Mouse (Mus musculus) neural tube, embryonic 14.5 days (tissue): ENCODE data around the gene Zfp992. TPM values are rescaled to one million over a fixed set of nuclear protein-coding genes. Genes with fewer than 3 reads are reported as not detected.
"Not testable (repeated sequence)": the region's sequence is repeated elsewhere in the genome, so short reads cannot be mapped to it uniquely, and the experiment has no call there.

Experiments used
- ATAC-seq: fragments of 200-750 bp; cut with Nextera tagmentation; 2 replicates; pipeline ENCODE4 v1.8.0; 2017; ENCODE audit warnings: low read depth, mild to moderate bottlenecking, moderate TSS enrichment, moderate library complexity
- H3K27ac ChIP-seq: fragments of 300-500 bp; sonication (generic); 2 replicates; pipeline ENCODE4 v1.5.1; 2014; ENCODE audit warnings: low read depth, mild to moderate bottlenecking, control low read depth, low read length, moderate library complexity, mixed read lengths
- H3K27me3 ChIP-seq: fragments of 300-500 bp; sonication (generic); 2 replicates; pipeline ENCODE4 v1.6.1; 2014; ENCODE audit warnings: low read length; ENCODE audit not compliant: control insufficient read depth, insufficient read depth
- H3K36me3 ChIP-seq: fragments of 300-500 bp; sonication (generic); 2 replicates; pipeline ENCODE4 v1.6.1; 2014; ENCODE audit warnings: low read length, mixed read lengths; ENCODE audit not compliant: control insufficient read depth, insufficient read depth
- H3K4me1 ChIP-seq: fragments of 300-500 bp; sonication (generic); 2 replicates; pipeline ENCODE4 v1.6.1; 2014; ENCODE audit warnings: low read length; ENCODE audit not compliant: control insufficient read depth, insufficient read depth
- H3K4me2 ChIP-seq: fragments of 300-500 bp; sonication (generic); 2 replicates; pipeline ENCODE4 v1.6.1; 2014; ENCODE audit warnings: mild to moderate bottlenecking, low read depth, low read length, control low read depth
- H3K4me3 ChIP-seq: fragments of 300-500 bp; sonication (generic); 2 replicates; pipeline ENCODE4 v1.5.1; 2014; ENCODE audit warnings: low read depth, low read length, control low read depth, mixed read lengths
- H3K9ac ChIP-seq: fragments of 300-500 bp; sonication (generic); replicated peaks from 2 replicates; pipeline ENCODE4 v1.6.1; 2014; ENCODE audit warnings: low read depth, mild to moderate bottlenecking, control low read depth, low read length, mixed read lengths
- H3K9me3 ChIP-seq: fragments of 300-500 bp; sonication (generic); 2 replicates; pipeline ENCODE4 v1.6.1; 2016; ENCODE audit warnings: low read length; ENCODE audit not compliant: control insufficient read depth
- WGBS: fragments of 180-500 bp; shearing (Covaris S2); extraction: QIAGEN DNeasy Blood & Tissue Kit; methylation state at CpG from one replicate; pipeline ENCODE4 v1.1.7; 2014; 5-methylcytosine and 5-hydroxymethylcytosine counted together
- polyA plus RNA-seq: library from polyadenylated mRNA; unstranded; fragments of >200 nt; fragmentation: Nextera tagmentation; extraction: Ambion mirVana; gene quantifications from 2 replicates; pipeline ENCODE4 v1.2.1, GENCODE M21; 2014

Gene Zfp992
- polyA plus RNA-seq, 1 experiment from 2014 or later = 3.6 TPM

GRCm38 (mm10) chr4:146483571-146484280, 34.9 kb downstream of the Zfp992 start:
- not testable (repeated sequence) for H3K9ac ChIP-seq, H3K36me3 ChIP-seq, H3K27ac ChIP-seq, H3K4me2 ChIP-seq, H3K4me3 ChIP-seq, H3K4me1 ChIP-seq, H3K27me3 ChIP-seq
- WGBS = 75% methylated on average over 13 of the region's 13 CpGs
- ATAC-seq = peak; percentile 62; the same call in 1 of the 2 replicates
- H3K9me3 ChIP-seq = peaks cover 40% of the 10 kb centered on the region

DNA sequence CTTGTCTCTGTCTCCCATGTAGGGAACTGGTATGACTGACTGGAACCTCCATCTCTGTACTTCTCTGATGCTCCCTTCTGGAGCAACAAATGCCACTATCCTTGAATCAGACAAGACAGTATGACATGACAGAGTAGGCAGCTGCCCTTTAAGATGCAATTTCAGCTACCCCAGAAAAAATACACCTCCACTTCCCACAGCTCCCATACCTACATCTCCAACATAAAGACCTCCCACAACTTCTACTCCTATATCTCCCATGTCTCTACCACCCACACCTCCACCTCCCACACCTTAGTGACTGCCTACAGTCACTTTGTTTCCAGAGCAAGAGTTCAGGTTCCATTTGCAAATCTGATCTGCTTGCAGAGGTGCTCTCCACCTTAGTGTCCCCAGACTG, 35.9 kb downstream of the Zfp992 start:
- not testable (repeated sequence) for ATAC-seq, H3K36me3 ChIP-seq, H3K4me1 ChIP-seq, H3K9ac ChIP-seq, H3K27ac ChIP-seq, H3K4me2 ChIP-seq, H3K27me3 ChIP-seq, H3K4me3 ChIP-seq
- peaks cover 45% of the 10 kb centered on the region for H3K9me3 ChIP-seq

DNA sequence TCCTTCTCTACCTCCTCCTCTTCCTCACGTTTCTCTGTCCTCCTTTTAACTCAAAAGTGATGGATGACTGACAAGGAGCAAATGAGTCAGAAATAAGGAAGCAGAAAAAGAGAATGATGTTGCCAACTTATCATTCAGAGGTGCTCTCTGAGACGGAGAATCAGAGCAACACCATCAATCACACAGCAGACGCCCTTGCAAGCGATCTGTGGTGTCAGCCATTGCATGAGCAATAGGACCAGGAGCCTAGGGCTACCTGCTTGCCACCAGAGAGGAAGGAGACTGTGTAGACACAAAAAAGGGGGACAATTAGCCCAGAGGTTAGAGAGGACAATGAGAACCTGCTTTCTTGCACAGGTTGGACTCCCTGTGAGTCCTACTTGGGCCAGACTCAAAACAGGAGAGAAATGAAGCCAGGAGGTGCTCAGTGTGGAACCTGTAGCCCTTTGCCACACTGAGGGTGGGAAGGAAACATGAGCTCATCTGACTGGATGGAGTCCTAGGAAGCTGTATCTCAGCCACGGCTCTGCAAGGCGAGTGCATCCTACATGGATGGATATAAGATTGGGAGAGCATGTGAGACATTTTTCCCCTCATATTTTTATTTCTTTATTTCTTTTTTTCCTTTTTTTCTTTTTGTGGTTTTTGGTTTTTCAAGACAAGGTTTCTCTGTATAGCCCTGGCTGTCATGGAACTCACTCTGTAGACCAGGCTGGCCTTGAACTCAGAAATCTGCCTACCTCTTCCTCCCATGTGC, 36.5 kb downstream of the Zfp992 start:
- not testable (repeated sequence) for H3K36me3 ChIP-seq, H3K4me1 ChIP-seq, H3K9ac ChIP-seq, ATAC-seq, H3K27me3 ChIP-seq, H3K4me3 ChIP-seq, H3K4me2 ChIP-seq, H3K27ac ChIP-seq
- 80% methylated on average over 6 of the region's 6 CpGs for WGBS
- peaks cover 43% of the 10 kb centered on the region for H3K9me3 ChIP-seq

DNA sequence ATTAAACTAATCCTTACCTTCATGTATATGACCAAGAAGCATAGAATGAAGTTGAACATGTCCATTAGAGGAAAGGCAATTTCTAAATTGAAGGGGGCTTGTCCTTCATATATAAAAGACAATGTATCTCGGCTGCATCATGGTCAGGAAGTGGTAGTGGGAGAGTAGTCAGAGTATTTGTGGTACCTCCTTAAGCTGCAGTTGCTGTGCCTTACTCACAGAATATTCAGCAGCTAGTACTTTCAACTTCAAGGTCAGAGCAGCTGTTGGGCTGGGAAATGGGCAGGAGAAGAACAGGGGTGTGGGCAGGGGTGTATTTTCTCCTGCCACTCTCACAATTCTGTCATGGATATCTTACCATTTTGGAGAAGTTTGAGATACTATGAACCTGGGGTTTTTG, 37.9 kb downstream of the Zfp992 start:
- peaks cover 36% of the 10 kb centered on the region for H3K9me3 ChIP-seq
- not testable (repeated sequence) for ATAC-seq

GRCm38 (mm10) chr4:146489196-146489595, 40.4 kb downstream of the Zfp992 start:
- H3K27ac ChIP-seq, H3K4me3 ChIP-seq, H3K9ac ChIP-seq, H3K4me2 ChIP-seq, H3K36me3 ChIP-seq, ATAC-seq, H3K27me3 ChIP-seq, H3K4me1 ChIP-seq: not testable (repeated sequence)
- 79% methylated on average over 4 of the region's 4 CpGs for WGBS
- peaks cover 37% of the 10 kb centered on the region for H3K9me3 ChIP-seq

More for the DNA sequence above, 37.9 kb downstream of the Zfp992 start:
- not testable (repeated sequence) for H3K4me1 ChIP-seq, H3K9ac ChIP-seq, H3K36me3 ChIP-seq, H3K4me2 ChIP-seq, H3K4me3 ChIP-seq, H3K27me3 ChIP-seq, H3K27ac ChIP-seq
- WGBS = 78% methylated on average over 1 of the region's 1 CpGs

- peaks cover 41% of the 10 kb centered on the region for H3K9me3 ChIP-seq
- H3K27me3 ChIP-seq, H3K36me3 ChIP-seq, H3K4me3 ChIP-seq, H3K9ac ChIP-seq, H3K27ac ChIP-seq, ATAC-seq, H3K4me1 ChIP-seq, H3K4me2 ChIP-seq: not testable (repeated sequence)
- WGBS = 86% methylated on average over 1 of the region's 1 CpGs
These were observed 43.2 kb downstream of the Zfp992 start for GRCm38 (mm10) chr4:146491993-146492392.

- Histone ChIP-seq H3K4me1 (no peaks in the 10 kb centered on the region), H3K27ac (no peak overlapping the region), H3K27me3 (no peaks in the 10 kb centered on the region), H3K36me3 (no peaks in the 10 kb centered on the region), H3K9ac (no peak overlapping the region), H3K4me3 (no peak overlapping the region), H3K9me3 (peaks cover 41% of the 10 kb centered on the region), H3K4me2 (no peak overlapping the region)
- ATAC-seq = 0 out of 2 replicates have a peak, but pooled peaks have one; percentile 33
These were observed 43.6 kb downstream of the Zfp992 start for GRCm38 (mm10) chr4:146492439-146492838.

DNA sequence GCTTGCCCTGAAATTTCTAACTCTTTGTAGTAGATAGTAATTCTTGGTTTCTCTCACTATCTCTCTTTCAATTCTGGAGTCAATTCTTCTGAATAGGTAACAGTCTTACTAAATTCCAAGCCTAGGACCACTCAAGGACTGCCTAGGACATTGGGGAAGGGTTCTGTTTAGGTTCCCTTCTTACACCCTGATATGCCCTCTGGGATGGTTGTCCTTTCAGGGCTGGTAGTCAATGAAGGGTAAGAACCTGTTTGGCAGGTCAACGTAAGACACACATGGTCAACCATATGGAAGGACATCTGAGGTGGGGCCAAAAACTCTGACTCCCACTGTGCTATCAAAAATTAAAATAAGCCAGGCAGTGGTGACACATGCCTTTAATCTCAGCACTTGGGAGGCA, 44.0 kb downstream of the Zfp992 start:
- WGBS = 47% methylated on average over 1 of the region's 1 CpGs
- no peak for ATAC-seq
- H3K9ac ChIP-seq = no peak overlapping the region
- no peak overlapping the region for H3K4me2 ChIP-seq
- H3K9me3 ChIP-seq = peaks cover 45% of the 10 kb centered on the region
- no peaks in the 10 kb centered on the region for H3K36me3 ChIP-seq
- H3K4me3 ChIP-seq = no peak overlapping the region
- H3K27ac ChIP-seq = no peak overlapping the region
- H3K4me1 ChIP-seq = no peaks in the 10 kb centered on the region
- no peaks in the 10 kb centered on the region for H3K27me3 ChIP-seq

DNA sequence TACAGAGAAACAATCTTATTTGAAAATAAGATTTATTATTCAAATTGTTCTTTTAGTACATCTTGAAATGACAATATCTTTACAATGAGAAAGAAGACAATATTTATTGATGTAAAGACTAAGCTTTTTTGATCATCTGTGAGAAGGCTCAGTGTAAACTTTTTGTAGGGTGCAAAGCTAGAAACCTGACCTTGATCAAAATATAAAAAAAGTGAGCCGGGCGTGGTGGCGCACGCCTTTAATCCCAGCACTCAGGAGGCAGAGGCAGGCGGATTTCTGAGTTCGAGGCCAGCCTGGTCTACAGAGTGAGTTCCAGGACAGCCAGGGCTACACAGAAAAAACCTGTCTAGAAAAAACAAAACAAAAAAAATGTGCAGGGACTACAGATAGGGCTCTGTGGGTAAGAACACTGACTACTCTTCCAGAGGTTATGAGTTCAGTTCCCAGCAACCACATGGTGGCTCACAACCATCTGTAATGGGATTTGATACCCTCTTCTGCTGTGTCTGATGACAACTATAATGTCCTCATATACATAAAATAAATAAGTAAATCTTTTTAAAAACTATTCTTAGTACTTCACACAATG, 44.6 kb downstream of the Zfp992 start:
- not testable (repeated sequence) for H3K36me3 ChIP-seq
- peak; percentile 38; the same call in 1 of the 2 replicates for ATAC-seq
- WGBS = 87% methylated on average over 6 of the region's 6 CpGs

More for the DNA sequence above, 44.6 kb downstream of the Zfp992 start:
- not testable (repeated sequence) for H3K9ac ChIP-seq, H3K27me3 ChIP-seq, H3K4me1 ChIP-seq, H3K4me2 ChIP-seq, H3K27ac ChIP-seq, H3K4me3 ChIP-seq
- H3K9me3 ChIP-seq = peaks cover 51% of the 10 kb centered on the region
